Mouse (Mus musculus): ENCODE results near the gene Zg16. TPM values are rescaled to one million over a fixed set of nuclear protein-coding genes. Genes with fewer than 3 reads are reported as not detected.

Zg16 gene
- polyA plus RNA-seq, 1 experiment from 2014 or later: not detected

- no peak overlapping the region for H3K4me2 ChIP-seq (ENCODE audit: low read length)
- no peaks in the 10 kb centered on the region for H3K27me3 ChIP-seq (ENCODE audit: control insufficient read depth, insufficient read depth, low read length)
- H3K9ac ChIP-seq (ENCODE audit: low read length): no peak overlapping the region; the same call in 1 of the 2 replicates
- no peak for ATAC-seq (ENCODE audit: insufficient number of reproducible peaks, insufficient read depth, low FRiP score, low read depth)
- peaks cover 27 to 65% of the 10 kb centered on the region in 2 experiments for H3K4me1 ChIP-seq (ENCODE audit: control insufficient read depth in 2 of 2, insufficient read depth in 2 of 2, low read length in 2 of 2)
- no peaks in the 10 kb centered on the region for H3K9me3 ChIP-seq (ENCODE audit: control insufficient read depth, low read length)
- peaks cover 34% of the 10 kb centered on the region for H3K36me3 ChIP-seq (ENCODE audit: control insufficient read depth, insufficient read depth, low read length)
- H3K4me3 ChIP-seq (ENCODE audit: control insufficient read depth in 1 of 2, insufficient read depth in 1 of 2, low read depth in 1 of 2, low read length in 2 of 2): no peak overlapping the region
- WGBS: 72% methylated on average over 15 of the region's 15 CpGs
- H3K27ac ChIP-seq (replicated peaks in 1 of 2; ENCODE audit: control insufficient read depth in 1 of 2, insufficient read depth in 1 of 2, low read depth in 2 of 2, low read length in 2 of 2): no peak overlapping the region
Observed at GRCm38 (mm10) chr7:127018416-127019305, 68.5 kb downstream of the Zg16 start.

- Histone ChIP-seq H3K27me3 (ENCODE audit: control insufficient read depth, insufficient read depth, low read length) (no peaks in the 10 kb centered on the region), H3K36me3 (ENCODE audit: control insufficient read depth, insufficient read depth, low read length) (peaks cover 34% of the 10 kb centered on the region), H3K4me3 (ENCODE audit: control insufficient read depth in 1 of 2, insufficient read depth in 1 of 2, low read depth in 1 of 2, low read length in 2 of 2) (no peak overlapping the region), H3K4me1 (ENCODE audit: control insufficient read depth in 2 of 2, insufficient read depth in 2 of 2, low read length in 2 of 2) (peaks cover 27 to 62% of the 10 kb centered on the region in 2 experiments), H3K27ac (replicated peaks in 1 of 2; ENCODE audit: control insufficient read depth in 1 of 2, insufficient read depth in 1 of 2, low read depth in 2 of 2, low read length in 2 of 2) (no peak overlapping the region), H3K4me2 (ENCODE audit: low read length) (no peak overlapping the region), H3K9ac (ENCODE audit: low read length) (peak overlapping the region; percentile 25; the same call in 1 of the 2 replicates), H3K9me3 (ENCODE audit: control insufficient read depth, low read length) (no peaks in the 10 kb centered on the region)
- ATAC-seq (ENCODE audit: insufficient number of reproducible peaks, insufficient read depth, low FRiP score, low read depth): no peak
- 47% methylated on average over 6 of the region's 6 CpGs for WGBS
Observed at GRCm38 (mm10) chr7:127017950-127018345, 69.2 kb downstream of the Zg16 start.

- 5% methylated on average over 39 of the region's 39 CpGs for WGBS
- ATAC-seq (ENCODE audit: insufficient number of reproducible peaks, insufficient read depth, low FRiP score, low read depth): peak; percentile 75
Observed at GRCm38 (mm10) chr7:127016971-127017949, 69.9 kb downstream of the Zg16 start, which contains the start of gene Pagr1a. Gene Pagr1a (minus strand): TSS chr7:127017352.

GRCm38 (mm10) chr7:127016486-127016938 is 70.6 kb downstream of the Zg16 start:
- peak overlapping the region; percentile 81 to 94 for H3K4me3 ChIP-seq (ENCODE audit: control insufficient read depth in 1 of 2, insufficient read depth in 1 of 2, low read depth in 1 of 2, low read length in 2 of 2)
- peaks cover 26 to 47% of the 10 kb centered on the region in 2 experiments for H3K4me1 ChIP-seq (ENCODE audit: control insufficient read depth in 2 of 2, insufficient read depth in 2 of 2, low read length in 2 of 2)
- H3K4me2 ChIP-seq (ENCODE audit: low read length): peak overlapping the region; percentile 81
- no peaks in the 10 kb centered on the region for H3K27me3 ChIP-seq (ENCODE audit: control insufficient read depth, insufficient read depth, low read length)
- H3K36me3 ChIP-seq (ENCODE audit: control insufficient read depth, insufficient read depth, low read length): peaks cover 31% of the 10 kb centered on the region
- H3K27ac ChIP-seq (replicated peaks in 1 of 2; ENCODE audit: control insufficient read depth in 1 of 2, insufficient read depth in 1 of 2, low read depth in 2 of 2, low read length in 2 of 2): peak overlapping the region; percentile 94 to 98
- peak overlapping the region; percentile 94 for H3K9ac ChIP-seq (ENCODE audit: low read length)
- 1% methylated on average over 22 of the region's 22 CpGs for WGBS
- ATAC-seq (ENCODE audit: insufficient number of reproducible peaks, insufficient read depth, low FRiP score, low read depth): peak; percentile 55
- no peaks in the 10 kb centered on the region for H3K9me3 ChIP-seq (ENCODE audit: control insufficient read depth, low read length)

More at GRCm38 (mm10) chr7:127016971-127017949, 69.9 kb downstream of the Zg16 start, which contains the start of gene Pagr1a:
- H3K27ac ChIP-seq (replicated peaks in 1 of 2; ENCODE audit: control insufficient read depth in 1 of 2, insufficient read depth in 1 of 2, low read depth in 2 of 2, low read length in 2 of 2): peak within 1 kb of the TSS; percentile 94 to 98
- no peaks in the 10 kb centered on the region for H3K9me3 ChIP-seq (ENCODE audit: control insufficient read depth, low read length)
- peak within 1 kb of the TSS; percentile 81 for H3K4me2 ChIP-seq (ENCODE audit: low read length)
- no peaks in the 10 kb centered on the region for H3K27me3 ChIP-seq (ENCODE audit: control insufficient read depth, insufficient read depth, low read length)
- peak within 1 kb of the TSS; percentile 94 for H3K9ac ChIP-seq (ENCODE audit: low read length)
- peaks cover 27 to 55% of the 10 kb centered on the region in 2 experiments for H3K4me1 ChIP-seq (ENCODE audit: control insufficient read depth in 2 of 2, insufficient read depth in 2 of 2, low read length in 2 of 2)
- H3K36me3 ChIP-seq (ENCODE audit: control insufficient read depth, insufficient read depth, low read length): peaks cover 34% of the 10 kb centered on the region
- H3K4me3 ChIP-seq (ENCODE audit: control insufficient read depth in 1 of 2, insufficient read depth in 1 of 2, low read depth in 1 of 2, low read length in 2 of 2): peak within 1 kb of the TSS; percentile 81 to 94

- Histone ChIP-seq H3K27ac (replicated peaks in 1 of 2; ENCODE audit: control insufficient read depth in 1 of 2, insufficient read depth in 1 of 2, low read depth in 2 of 2, low read length in 2 of 2) (peak within 1 kb of the TSS; percentile 94 to 98), H3K4me3 (ENCODE audit: control insufficient read depth in 1 of 2, insufficient read depth in 1 of 2, low read depth in 1 of 2, low read length in 2 of 2) (peak within 1 kb of the TSS; percentile 81 to 94), H3K4me1 (ENCODE audit: control insufficient read depth in 2 of 2, insufficient read depth in 2 of 2, low read length in 2 of 2) (peaks cover 23 to 45% of the 10 kb centered on the region in 2 experiments), H3K9ac (ENCODE audit: low read length) (peak within 1 kb of the TSS; percentile 94), H3K4me2 (ENCODE audit: low read length) (peak within 1 kb of the TSS; percentile 81), H3K36me3 (ENCODE audit: control insufficient read depth, insufficient read depth, low read length) (peaks cover 31% of the 10 kb centered on the region), H3K27me3 (ENCODE audit: control insufficient read depth, insufficient read depth, low read length) (no peaks in the 10 kb centered on the region), H3K9me3 (ENCODE audit: control insufficient read depth, low read length) (no peaks in the 10 kb centered on the region)
- ATAC-seq (ENCODE audit: insufficient number of reproducible peaks, insufficient read depth, low FRiP score, low read depth): no peak
Observed at GRCm38 (mm10) chr7:127016481-127016485, 70.8 kb downstream of the Zg16 start, which contains the start of gene Pagr1b. Gene Pagr1b (minus strand): TSS chr7:127016484.

GRCm38 (mm10) chr7:127016081-127016480 is 71.0 kb downstream of the Zg16 start:
- Histone ChIP-seq H3K27ac (replicated peaks in 1 of 2; ENCODE audit: control insufficient read depth in 1 of 2, insufficient read depth in 1 of 2, low read depth in 2 of 2, low read length in 2 of 2) (peak overlapping the region; percentile 94 to 98), H3K4me3 (ENCODE audit: control insufficient read depth in 1 of 2, insufficient read depth in 1 of 2, low read depth in 1 of 2, low read length in 2 of 2) (peak overlapping the region; percentile 81 to 94), H3K27me3 (ENCODE audit: control insufficient read depth, insufficient read depth, low read length) (no peaks in the 10 kb centered on the region), H3K9me3 (ENCODE audit: control insufficient read depth, low read length) (no peaks in the 10 kb centered on the region), H3K4me2 (ENCODE audit: low read length) (peak overlapping the region; percentile 81), H3K4me1 (ENCODE audit: control insufficient read depth in 2 of 2, insufficient read depth in 2 of 2, low read length in 2 of 2) (peaks cover 22 to 43% of the 10 kb centered on the region in 2 experiments), H3K9ac (ENCODE audit: low read length) (peak overlapping the region; percentile 94), H3K36me3 (ENCODE audit: control insufficient read depth, insufficient read depth, low read length) (peaks cover 31% of the 10 kb centered on the region)
- 3% methylated on average over 10 of the region's 10 CpGs for WGBS
- ATAC-seq (ENCODE audit: insufficient number of reproducible peaks, insufficient read depth, low FRiP score, low read depth): peak; percentile 16; the same call in 1 of the 2 replicates

GRCm38 (mm10) chr7:127014993-127015392 is 72.1 kb downstream of the Zg16 start:
- ATAC-seq (ENCODE audit: insufficient number of reproducible peaks, insufficient read depth, low FRiP score, low read depth): no peak
- H3K27me3 ChIP-seq (ENCODE audit: control insufficient read depth, insufficient read depth, low read length): no peaks in the 10 kb centered on the region
- peaks cover 15 to 32% of the 10 kb centered on the region in 2 experiments for H3K4me1 ChIP-seq (ENCODE audit: control insufficient read depth in 2 of 2, insufficient read depth in 2 of 2, low read length in 2 of 2)
- H3K27ac ChIP-seq (replicated peaks in 1 of 2; ENCODE audit: control insufficient read depth in 1 of 2, insufficient read depth in 1 of 2, low read depth in 2 of 2, low read length in 2 of 2): no peak overlapping the region
- peak overlapping the region; percentile 67; the same call in 1 of the 2 replicates for H3K4me2 ChIP-seq (ENCODE audit: low read length)
- no peak overlapping the region for H3K4me3 ChIP-seq (ENCODE audit: control insufficient read depth in 1 of 2, insufficient read depth in 1 of 2, low read depth in 1 of 2, low read length in 2 of 2)
- WGBS: 89% methylated on average over 12 of the region's 12 CpGs
- H3K36me3 ChIP-seq (ENCODE audit: control insufficient read depth, insufficient read depth, low read length): peaks cover 31% of the 10 kb centered on the region
- H3K9me3 ChIP-seq (ENCODE audit: control insufficient read depth, low read length): no peaks in the 10 kb centered on the region
- peak overlapping the region; percentile 16; the same call in 1 of the 2 replicates for H3K9ac ChIP-seq (ENCODE audit: low read length)

All from heart, embryonic 14.5 days (tissue).